Mouse (Mus musculus): ENCODE measurements around the gene Dcbld1. TPM values are rescaled to one million over a fixed set of nuclear protein-coding genes. Genes with fewer than 3 reads are reported as not detected.

Dcbld1 gene
- 0.85 and 1.2 TPM in 2 replicates for polyA plus RNA-seq (2012; rRNA removed)

GRCm38 (mm10) chr10:52233301-52233968, at the start of gene Dcbld1:
TSS of gene Dcbld1 (plus strand) at chr10:52233619.
- Histone ChIP-seq H3K4me1 (replicated peaks; ENCODE audit: control insufficient read depth, insufficient read depth, low read length) (peaks cover 9% of the 10 kb centered on the region), H3K27ac (ENCODE audit: control insufficient read depth, insufficient read depth, low read length) (no peak within 1 kb of the TSS), H3K27me3 (ENCODE audit: control insufficient read depth, insufficient read depth, low read length) (peaks cover 11% of the 10 kb centered on the region; the same call in 1 of the 2 replicates), H3K4me3 (ENCODE audit: control insufficient read depth, insufficient read depth, low read length) (peak within 1 kb of the TSS; percentile 48), H3K36me3 (ENCODE audit: control insufficient read depth, insufficient read depth, low read length) (no peaks in the 10 kb centered on the region)
- peak; percentile 57 for DNase-seq
- TF ChIP-seq CTCF (IDR thresholded peaks at IDR 0.05; ENCODE audit: borderline replicate concordance, control insufficient read depth, extremely low read depth, insufficient read depth, low read length, poor library complexity), result no peak
- TF ChIP-seq POLR2A (IDR thresholded peaks at IDR 0.05; ENCODE audit: control insufficient read depth, extremely low read depth, insufficient read depth, low read length, poor library complexity), result no peak
- WGBS, result under 1% methylated on average over 54 of the region's 60 CpGs

GRCm38 (mm10) chr10:52185900-52186299, 47.5 kb upstream of the Dcbld1 start:
- Histone ChIP-seq H3K27ac (ENCODE audit: control insufficient read depth, insufficient read depth, low read length) (no peak overlapping the region), H3K36me3 (ENCODE audit: control insufficient read depth, insufficient read depth, low read length) (no peaks in the 10 kb centered on the region), H3K4me3 (ENCODE audit: control insufficient read depth, insufficient read depth, low read length) (no peak overlapping the region), H3K4me1 (replicated peaks; ENCODE audit: control insufficient read depth, insufficient read depth, low read length) (no peaks in the 10 kb centered on the region), H3K27me3 (ENCODE audit: control insufficient read depth, insufficient read depth, low read length) (no peaks in the 10 kb centered on the region)
- no peak for DNase-seq
- WGBS, result 86% methylated on average over 4 of the region's 4 CpGs
- TF ChIP-seq POLR2A (IDR thresholded peaks at IDR 0.05; ENCODE audit: control insufficient read depth, extremely low read depth, insufficient read depth, low read length, poor library complexity), result no peak

- TF ChIP-seq POLR2A (IDR thresholded peaks at IDR 0.05; ENCODE audit: control insufficient read depth, extremely low read depth, insufficient read depth, low read length, poor library complexity), result no peak
- TF ChIP-seq CTCF (IDR thresholded peaks at IDR 0.05; ENCODE audit: borderline replicate concordance, control insufficient read depth, extremely low read depth, insufficient read depth, low read length, poor library complexity), result no peak
- no peak within 1 kb of the TSS for H3K4me3 ChIP-seq (ENCODE audit: control insufficient read depth, insufficient read depth, low read length)
- no peaks in the 10 kb centered on the region for H3K36me3 ChIP-seq (ENCODE audit: control insufficient read depth, insufficient read depth, low read length)
- H3K27me3 ChIP-seq (ENCODE audit: control insufficient read depth, insufficient read depth, low read length), result no peaks in the 10 kb centered on the region
- no peak for DNase-seq
- 73% methylated on average over 7 of the region's 7 CpGs for WGBS
- H3K27ac ChIP-seq (ENCODE audit: control insufficient read depth, insufficient read depth, low read length), result no peak within 1 kb of the TSS
- H3K4me1 ChIP-seq (replicated peaks; ENCODE audit: control insufficient read depth, insufficient read depth, low read length), result no peaks in the 10 kb centered on the region
Observed at GRCm38 (mm10) chr10:52194957-52195852, 38.2 kb upstream of the Dcbld1 start, which contains the start of gene Ros1. TSS of gene Ros1 (minus strand) at chr10:52195244.

- TF ChIP-seq POLR2A (IDR thresholded peaks at IDR 0.05; ENCODE audit: control insufficient read depth, extremely low read depth, insufficient read depth, low read length, poor library complexity) (no peak), CTCF (IDR thresholded peaks at IDR 0.05; ENCODE audit: borderline replicate concordance, control insufficient read depth, extremely low read depth, insufficient read depth, low read length, poor library complexity) (no peak)
- Histone ChIP-seq H3K4me3 (ENCODE audit: control insufficient read depth, insufficient read depth, low read length) (no peak overlapping the region), H3K4me1 (replicated peaks; ENCODE audit: control insufficient read depth, insufficient read depth, low read length) (no peaks in the 10 kb centered on the region), H3K27ac (ENCODE audit: control insufficient read depth, insufficient read depth, low read length) (no peak overlapping the region), H3K27me3 (ENCODE audit: control insufficient read depth, insufficient read depth, low read length) (no peaks in the 10 kb centered on the region), H3K36me3 (ENCODE audit: control insufficient read depth, insufficient read depth, low read length) (no peaks in the 10 kb centered on the region)
- DNase-seq, result no peak
- WGBS, result 80% methylated on average over 2 of the region's 2 CpGs
Observed at GRCm38 (mm10) chr10:52204006-52204405, 29.4 kb upstream of the Dcbld1 start.

GRCm38 (mm10) chr10:52215267-52215818, 18.1 kb upstream of the Dcbld1 start:
- 65% methylated on average over 2 of the region's 2 CpGs for WGBS
- Histone ChIP-seq H3K4me1 (replicated peaks; ENCODE audit: control insufficient read depth, insufficient read depth, low read length) (no peaks in the 10 kb centered on the region), H3K27ac (ENCODE audit: control insufficient read depth, insufficient read depth, low read length) (no peak overlapping the region), H3K36me3 (ENCODE audit: control insufficient read depth, insufficient read depth, low read length) (no peaks in the 10 kb centered on the region), H3K27me3 (ENCODE audit: control insufficient read depth, insufficient read depth, low read length) (no peaks in the 10 kb centered on the region), H3K4me3 (ENCODE audit: control insufficient read depth, insufficient read depth, low read length) (no peak overlapping the region)
- no peak for DNase-seq
- TF ChIP-seq CTCF (IDR thresholded peaks at IDR 0.05; ENCODE audit: borderline replicate concordance, control insufficient read depth, extremely low read depth, insufficient read depth, low read length, poor library complexity) (no peak), POLR2A (IDR thresholded peaks at IDR 0.05; ENCODE audit: control insufficient read depth, extremely low read depth, insufficient read depth, low read length, poor library complexity) (no peak)

GRCm38 (mm10) chr10:52216797-52217563, 16.4 kb upstream of the Dcbld1 start:
- TF ChIP-seq POLR2A (IDR thresholded peaks at IDR 0.05; ENCODE audit: control insufficient read depth, extremely low read depth, insufficient read depth, low read length, poor library complexity), result no peak
- TF ChIP-seq CTCF (IDR thresholded peaks at IDR 0.05; ENCODE audit: borderline replicate concordance, control insufficient read depth, extremely low read depth, insufficient read depth, low read length, poor library complexity), result no peak
- peak; percentile 12 for DNase-seq
- 28% methylated on average over 7 of the region's 7 CpGs for WGBS

More at GRCm38 (mm10) chr10:52216797-52217563, 16.4 kb upstream of the Dcbld1 start:
- no peaks in the 10 kb centered on the region for H3K27me3 ChIP-seq (ENCODE audit: control insufficient read depth, insufficient read depth, low read length)
- H3K27ac ChIP-seq (ENCODE audit: control insufficient read depth, insufficient read depth, low read length), result no peak overlapping the region
- H3K4me3 ChIP-seq (ENCODE audit: control insufficient read depth, insufficient read depth, low read length), result no peak overlapping the region
- no peaks in the 10 kb centered on the region for H3K4me1 ChIP-seq (replicated peaks; ENCODE audit: control insufficient read depth, insufficient read depth, low read length)
- no peaks in the 10 kb centered on the region for H3K36me3 ChIP-seq (ENCODE audit: control insufficient read depth, insufficient read depth, low read length)
